Mouse (Mus musculus): Measurements from ENCODE around the gene Ssr2.

The Ssr2 gene

GRCm38 (mm10) chr3:88575540-88575939 lies at the start of gene Ssr2:
Gene Ssr2 (plus strand): TSS chr3:88575876.
- DNase-seq (ENCODE audit: low read depth), result no peak

DNA sequence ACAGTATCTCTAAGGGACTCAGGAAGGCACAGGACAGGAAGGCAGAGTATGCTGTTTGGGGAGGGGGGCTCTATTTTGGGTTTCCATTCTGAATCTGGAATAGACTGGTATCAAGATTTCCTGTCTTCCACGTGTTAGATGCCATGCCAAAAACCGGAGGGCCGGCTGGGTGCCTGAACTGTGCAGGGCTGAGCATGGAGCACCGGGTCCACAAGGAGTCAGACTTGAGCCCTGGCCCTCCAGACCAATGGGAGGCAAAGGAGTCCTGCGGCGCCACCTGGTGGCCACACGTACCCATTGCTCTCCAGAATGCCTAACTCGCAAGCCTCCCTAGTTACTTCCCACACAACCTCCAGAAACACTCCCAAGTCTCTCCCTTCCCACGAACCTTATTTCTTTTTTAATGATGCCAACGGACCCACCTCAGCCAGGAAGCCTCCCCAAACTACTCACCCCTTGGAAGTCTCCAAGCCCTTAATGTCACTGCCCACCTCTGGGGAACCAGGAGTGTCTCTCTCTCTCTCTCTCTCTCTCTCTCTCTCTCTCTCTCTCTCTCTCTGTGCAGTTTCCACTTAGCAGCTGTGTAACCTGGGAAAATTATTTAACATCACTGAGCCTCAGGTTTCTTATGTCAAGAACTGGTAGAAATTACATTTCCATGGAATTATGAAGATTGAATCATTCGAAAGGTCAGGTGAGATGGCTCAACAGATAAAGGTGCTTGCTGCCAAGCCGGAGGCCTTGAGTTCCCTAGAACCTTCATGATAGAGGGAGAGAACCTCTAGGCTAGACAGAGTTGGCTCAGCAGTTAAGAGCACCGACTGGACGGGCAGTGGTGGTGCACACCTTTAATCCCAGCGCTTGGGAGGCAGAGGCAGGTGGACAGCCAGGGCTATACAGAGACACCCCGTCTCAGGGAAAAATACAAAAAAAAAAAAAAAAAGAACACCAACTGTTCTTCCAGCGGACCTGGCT lies 49.2 kb upstream of the Ssr2 start:
- DNase-seq (ENCODE audit: low read depth), result no peak

DNA sequence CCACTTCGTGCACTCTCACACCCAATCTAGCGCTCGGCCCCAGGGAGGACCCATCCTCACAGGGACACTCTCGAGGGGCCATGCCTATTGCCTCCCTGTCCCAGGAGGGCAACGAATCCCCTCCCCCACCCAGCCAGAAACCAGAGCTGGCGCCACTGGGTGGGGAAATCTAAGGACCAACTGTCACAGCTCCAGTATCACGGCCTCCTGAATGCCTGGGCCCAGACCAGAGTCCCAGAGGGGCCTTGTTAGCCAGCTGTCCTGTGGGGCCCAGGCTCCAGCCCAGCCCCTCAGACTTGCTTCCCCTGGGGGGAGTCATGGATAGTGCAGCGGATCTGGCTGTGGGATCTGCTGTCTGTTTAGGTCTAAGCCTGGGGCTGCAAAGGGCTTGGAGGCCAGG lies 48.1 kb upstream of the Ssr2 start:
- DNase-seq (ENCODE audit: low read depth), result no peak

GRCm38 (mm10) chr3:88528646-88529045 lies 47.0 kb upstream of the Ssr2 start:
- no peak for DNase-seq (ENCODE audit: low read depth)

DNA sequence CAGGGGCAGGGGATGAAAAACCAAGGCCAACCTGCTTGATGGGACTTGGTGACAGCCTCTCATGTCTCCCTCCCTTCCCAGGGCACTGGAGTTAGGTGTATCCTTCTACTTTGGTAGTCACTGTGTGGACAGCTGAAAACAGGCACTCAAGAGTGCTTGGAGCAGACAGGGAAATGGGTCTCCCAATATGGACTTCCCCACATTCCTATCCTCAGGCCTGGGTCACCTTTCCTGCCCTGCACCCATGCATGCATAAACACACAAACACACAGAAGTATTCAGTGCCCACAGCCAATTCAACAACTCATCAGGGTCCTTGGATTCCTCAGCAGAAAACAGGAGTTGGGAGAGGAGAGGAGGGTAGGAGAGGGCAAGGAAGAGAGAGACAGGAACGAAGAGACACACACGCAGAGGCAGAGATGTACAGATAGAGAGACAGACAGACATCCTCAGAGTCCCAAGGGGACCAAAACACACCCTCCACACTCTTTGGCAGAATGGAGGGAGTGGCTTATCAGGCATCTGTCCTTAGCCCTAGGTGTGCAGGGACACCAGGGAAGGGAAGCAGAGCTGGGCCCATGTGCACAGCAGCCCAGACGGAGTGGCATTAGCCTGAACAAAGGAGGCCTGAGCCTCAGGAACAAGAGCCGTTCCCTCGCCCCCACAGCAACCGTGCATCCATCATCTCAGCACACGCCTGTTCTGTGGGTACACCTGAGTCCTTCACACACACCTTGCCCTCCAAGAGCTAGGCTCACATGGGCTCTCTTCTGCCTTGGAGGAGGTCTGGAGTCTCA lies 46.3 kb upstream of the Ssr2 start:
- DNase-seq (ENCODE audit: low read depth), result no peak

- no peak for DNase-seq (ENCODE audit: low read depth)
Measured at GRCm38 (mm10) chr3:88530082-88530864, 45.4 kb upstream of the Ssr2 start.

- no peak for DNase-seq (ENCODE audit: low read depth)
Measured at GRCm38 (mm10) chr3:88531348-88532298, 44.1 kb upstream of the Ssr2 start.

DNA sequence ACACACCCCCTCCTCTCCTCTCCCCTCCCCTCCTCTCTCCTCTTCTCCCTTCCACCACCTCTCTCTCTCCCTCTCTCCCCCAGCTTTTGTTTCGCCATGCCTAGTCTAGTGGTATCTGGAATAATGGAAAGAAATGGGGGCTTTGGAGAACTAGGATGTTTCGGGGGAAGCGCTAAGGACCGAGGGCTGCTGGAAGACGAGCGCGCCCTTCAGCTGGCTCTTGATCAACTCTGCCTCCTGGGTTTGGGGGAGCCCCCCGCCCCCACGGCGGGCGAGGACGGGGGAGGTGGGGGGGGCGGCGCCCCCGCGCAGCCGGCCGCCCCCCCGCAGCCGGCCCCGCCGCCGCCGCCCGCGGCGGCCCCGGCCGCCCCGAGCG lies 43.4 kb upstream of the Ssr2 start, which contains the start of gene Mex3a:
Gene Mex3a (plus strand): TSS at position 97 of the 376 bp plus-strand sequence.
- DNase-seq (ENCODE audit: low read depth), result no peak

DNA sequence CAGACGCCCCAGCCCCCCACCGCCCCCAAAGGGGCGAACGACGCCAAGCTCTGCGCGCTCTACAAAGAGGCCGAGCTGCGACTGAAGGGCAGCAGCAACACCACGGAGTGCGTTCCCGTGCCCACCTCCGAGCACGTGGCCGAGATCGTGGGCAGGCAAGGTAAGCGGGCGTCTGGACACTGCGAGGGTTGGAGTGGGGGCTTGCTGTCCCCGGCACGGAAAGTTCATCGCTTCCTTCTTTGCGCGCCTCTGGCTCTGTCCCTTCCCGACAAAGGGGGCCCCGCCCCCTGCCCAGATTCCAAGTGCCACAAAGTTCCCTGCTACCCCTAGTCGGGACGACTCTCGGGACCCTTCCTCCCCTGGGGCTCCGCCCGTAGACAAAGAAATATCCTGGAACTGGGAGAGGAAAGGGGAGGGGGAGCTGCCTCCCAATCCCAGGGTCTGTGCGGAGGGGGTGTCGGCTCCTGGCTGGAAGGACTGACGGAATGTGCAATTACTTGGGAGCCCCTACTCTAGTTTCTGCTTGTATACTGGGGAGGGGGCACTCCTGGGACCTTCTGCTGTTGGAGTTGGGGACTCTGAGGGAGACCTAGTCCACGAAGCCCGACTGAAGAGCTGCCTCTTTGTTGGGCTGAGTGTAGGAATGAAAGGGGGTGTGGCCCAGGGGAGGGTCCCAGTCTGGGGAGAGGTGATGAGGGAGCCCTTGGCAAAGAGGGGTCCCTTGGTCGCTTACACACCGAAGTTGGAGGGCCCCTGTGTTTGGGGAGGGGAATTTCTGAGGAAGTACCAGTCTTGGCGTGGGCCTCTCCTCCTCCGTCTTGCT lies 42.8 kb upstream of the Ssr2 start:
- no peak for DNase-seq (ENCODE audit: low read depth)

DNA sequence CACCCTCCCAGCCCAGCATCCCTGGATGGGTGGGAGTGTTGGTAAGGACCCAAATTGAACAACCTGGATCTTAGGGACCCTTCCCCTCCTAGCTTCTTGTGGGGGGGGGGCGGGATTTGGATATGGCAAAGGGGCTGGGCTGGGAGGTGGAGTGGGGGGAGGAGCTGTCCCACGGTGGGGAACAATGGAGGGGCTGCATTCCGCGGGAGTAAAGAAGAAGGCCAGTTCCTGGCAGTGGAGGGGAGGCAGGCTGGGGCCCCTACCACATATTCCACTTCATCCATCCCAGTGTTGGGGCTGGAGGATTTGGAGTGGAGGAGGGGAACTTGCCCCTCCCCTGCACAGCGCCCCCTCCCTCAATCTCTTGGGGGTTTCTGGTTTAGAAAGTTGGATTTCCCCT lies 42.0 kb upstream of the Ssr2 start:
- no peak for DNase-seq (ENCODE audit: low read depth)

- no peak for DNase-seq (ENCODE audit: low read depth)
Measured at GRCm38 (mm10) chr3:88535005-88535404, 40.7 kb upstream of the Ssr2 start.

DNA sequence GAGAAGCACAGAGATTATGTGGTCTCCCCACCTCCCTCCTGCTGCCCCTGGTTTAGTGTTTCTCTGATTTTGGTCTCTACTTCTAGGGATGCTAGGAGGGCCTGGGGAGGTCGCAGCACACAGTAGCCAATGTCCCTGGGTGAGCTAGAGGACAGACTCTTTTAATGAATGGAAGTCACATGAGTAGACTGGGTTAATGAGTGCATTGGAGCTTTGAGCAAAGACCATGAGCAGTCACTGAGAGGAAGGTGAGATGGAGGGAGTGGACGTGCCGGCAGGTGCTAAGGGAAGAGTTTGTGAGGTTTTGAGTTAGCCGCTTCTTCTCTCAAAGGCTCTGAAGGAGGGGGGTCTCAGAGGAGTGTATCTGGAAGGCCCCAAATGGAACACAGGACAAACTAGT lies 40.1 kb upstream of the Ssr2 start:
- DNase-seq (ENCODE audit: low read depth), result no peak

DNA sequence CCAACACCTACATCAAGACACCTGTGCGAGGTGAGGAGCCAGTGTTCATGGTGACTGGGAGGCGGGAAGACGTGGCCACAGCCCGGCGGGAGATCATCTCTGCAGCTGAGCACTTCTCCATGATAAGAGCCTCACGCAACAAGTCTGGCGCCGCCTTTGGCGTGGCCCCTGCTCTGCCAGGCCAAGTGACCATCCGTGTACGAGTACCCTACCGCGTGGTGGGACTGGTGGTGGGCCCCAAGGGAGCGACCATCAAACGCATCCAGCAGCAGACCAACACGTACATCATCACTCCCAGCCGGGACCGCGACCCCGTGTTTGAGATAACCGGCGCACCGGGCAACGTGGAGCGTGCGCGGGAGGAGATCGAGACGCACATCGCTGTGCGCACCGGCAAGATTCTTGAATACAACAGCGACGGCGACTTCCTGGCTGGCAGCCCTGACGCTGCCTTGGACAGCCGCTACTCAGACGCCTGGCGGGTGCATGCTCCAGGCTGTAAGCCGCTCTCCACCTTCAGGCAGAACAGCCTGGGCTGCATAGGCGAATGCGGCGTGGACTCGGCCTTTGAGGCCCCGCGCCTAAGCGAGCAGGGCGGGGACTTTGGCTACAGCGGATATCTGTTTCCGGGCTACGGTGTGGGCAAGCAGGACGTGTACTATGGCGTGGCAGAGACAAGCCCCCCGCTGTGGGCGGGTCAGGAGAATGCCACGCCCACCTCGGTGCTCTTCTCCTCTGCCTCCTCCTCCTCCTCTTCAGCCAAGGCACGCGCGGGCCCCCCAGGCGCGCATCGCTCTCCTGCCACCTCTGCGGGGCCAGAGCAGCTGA lies 39.4 kb upstream of the Ssr2 start:
- no peak for DNase-seq (ENCODE audit: low read depth)

- DNase-seq (ENCODE audit: low read depth), result no peak
Measured at GRCm38 (mm10) chr3:88537146-88537545, 38.5 kb upstream of the Ssr2 start.

- DNase-seq (ENCODE audit: low read depth), result no peak
Measured at GRCm38 (mm10) chr3:88538271-88539145, 37.2 kb upstream of the Ssr2 start.

- DNase-seq (ENCODE audit: low read depth), result no peak
Measured at GRCm38 (mm10) chr3:88539397-88539796, 36.3 kb upstream of the Ssr2 start.

DNA sequence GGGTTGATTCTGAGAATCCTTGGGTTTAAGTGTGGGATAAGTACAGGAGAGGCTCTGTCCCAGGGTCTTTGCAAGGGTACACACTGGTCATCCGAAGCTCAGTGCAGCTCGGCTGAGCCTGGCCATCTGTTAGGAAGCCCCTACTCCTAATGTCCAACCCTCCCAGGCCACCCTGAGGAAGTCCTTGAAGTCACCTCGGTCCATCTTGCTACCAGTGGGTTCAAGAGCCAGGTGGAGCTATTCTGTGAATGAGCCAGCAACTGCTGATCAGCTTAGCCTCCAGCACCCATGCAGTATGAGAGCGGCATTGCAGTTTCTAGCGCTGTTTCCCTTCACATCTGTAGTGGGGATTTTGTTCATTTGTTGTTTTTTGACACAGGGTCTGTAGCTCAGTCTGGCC lies 35.6 kb upstream of the Ssr2 start:
- no peak for DNase-seq (ENCODE audit: low read depth)

Measured in fibroblast of lung, adult 2 months (primary cell).